Mouse (Mus musculus): Measurements from ENCODE around the gene Naga.

GRCm38 (mm10) chr15:82378261-82379180 is 39.8 kb upstream of the Naga start:
- TF ChIP-seq POLR2A (IDR thresholded peaks at IDR 0.05; ENCODE audit: extremely low read depth, insufficient read depth, low read length) (no peak), CTCF (IDR thresholded peaks at IDR 0.05; ENCODE audit: low read depth, low read length) (no peak)
